Mouse (Mus musculus): ENCODE results near the gene Elmo2.

Gene Elmo2

GRCm38 (mm10) chr2:165257151-165257834 is 69.0 kb downstream of the Elmo2 start:
- no peak for DNase-seq (ENCODE audit: low spot score)

GRCm38 (mm10) chr2:165256213-165256612 is 70.1 kb downstream of the Elmo2 start:
- DNase-seq (ENCODE audit: low spot score), result no peak

GRCm38 (mm10) chr2:165253867-165254266 is 72.4 kb downstream of the Elmo2 start:
- DNase-seq (ENCODE audit: low spot score), result no peak

GRCm38 (mm10) chr2:165253269-165253668 is 73.0 kb downstream of the Elmo2 start:
- DNase-seq (ENCODE audit: low spot score), result no peak

- no peak for DNase-seq (ENCODE audit: low spot score)
Measured at GRCm38 (mm10) chr2:165252801-165253200, 73.5 kb downstream of the Elmo2 start.

GRCm38 (mm10) chr2:165252381-165252780 is 73.9 kb downstream of the Elmo2 start:
- DNase-seq (ENCODE audit: low spot score), result no peak

- DNase-seq (ENCODE audit: low spot score), result no peak
Measured at GRCm38 (mm10) chr2:165250903-165251302, 75.4 kb downstream of the Elmo2 start.

GRCm38 (mm10) chr2:165248967-165249366 is 77.3 kb downstream of the Elmo2 start:
- DNase-seq (ENCODE audit: low spot score), result no peak

GRCm38 (mm10) chr2:165246349-165246748 is 79.9 kb downstream of the Elmo2 start:
- no peak for DNase-seq (ENCODE audit: low spot score)

- DNase-seq (ENCODE audit: low spot score), result no peak
Measured at GRCm38 (mm10) chr2:165243122-165243720, 83.1 kb downstream of the Elmo2 start.

GRCm38 (mm10) chr2:165242575-165242974 is 83.7 kb downstream of the Elmo2 start:
- DNase-seq (ENCODE audit: low spot score), result no peak

GRCm38 (mm10) chr2:165241786-165242185 is 84.5 kb downstream of the Elmo2 start:
- no peak for DNase-seq (ENCODE audit: low spot score)

- DNase-seq (ENCODE audit: low spot score), result no peak
Measured at GRCm38 (mm10) chr2:165240371-165240770, 85.9 kb downstream of the Elmo2 start.

GRCm38 (mm10) chr2:165239533-165240144 is 86.6 kb downstream of the Elmo2 start:
- DNase-seq (ENCODE audit: low spot score), result peak; percentile 9

- peak; percentile 34 for DNase-seq (ENCODE audit: low spot score)
Measured at GRCm38 (mm10) chr2:165238416-165239145, 87.7 kb downstream of the Elmo2 start.
